Mouse (Mus musculus) right cerebral cortex, postnatal 10 days (tissue): ENCODE measurements around the gene Litaf.

Experiments used
- DNase-seq, 2 experiments: peaks; one replicate each; pipeline ENCODE4 v3.0.0; 2021; ENCODE audit warnings: low spot score in 2 of 2

Gene Litaf

GRCm38 (mm10) chr16:11066029-11066832, at the start of gene Litaf:
Litaf (minus strand) TSS chr16:11066157.
- DNase-seq, result peak; percentile 99

- no peak for DNase-seq
These were observed 43.3 kb upstream of the Litaf start for GRCm38 (mm10) chr16:11109198-11109740.

GRCm38 (mm10) chr16:11104905-11105304, 38.9 kb upstream of the Litaf start:
- DNase-seq, result no peak

- no peak for DNase-seq
These were observed 31.3 kb upstream of the Litaf start for GRCm38 (mm10) chr16:11097301-11097700.

GRCm38 (mm10) chr16:11093717-11094386, 27.9 kb upstream of the Litaf start:
- DNase-seq, result no peak

- peak; percentile 57 to 67 for DNase-seq
These were observed 26.6 kb upstream of the Litaf start for GRCm38 (mm10) chr16:11092523-11092922.

GRCm38 (mm10) chr16:11092061-11092460, 26.1 kb upstream of the Litaf start:
- DNase-seq, result no peak

- DNase-seq, result no peak
These were observed 25.0 kb upstream of the Litaf start for GRCm38 (mm10) chr16:11090836-11091570.

- DNase-seq, result peak; percentile 59 to 74
These were observed 21.1 kb upstream of the Litaf start for GRCm38 (mm10) chr16:11086856-11087588.

- no peak for DNase-seq
These were observed 20.3 kb upstream of the Litaf start for GRCm38 (mm10) chr16:11086299-11086698.

- DNase-seq, result no peak
These were observed 18.2 kb upstream of the Litaf start for GRCm38 (mm10) chr16:11084181-11084580.

GRCm38 (mm10) chr16:11078216-11078869, 12.4 kb upstream of the Litaf start:
- no peak for DNase-seq

GRCm38 (mm10) chr16:11077601-11078201, 11.7 kb upstream of the Litaf start:
- DNase-seq, result no peak

- no peak for DNase-seq
These were observed 7.1 kb upstream of the Litaf start for GRCm38 (mm10) chr16:11073060-11073459.

- no peak for DNase-seq
These were observed 6.5 kb upstream of the Litaf start for GRCm38 (mm10) chr16:11072454-11072853.

- DNase-seq, result no peak
These were observed 5.9 kb upstream of the Litaf start for GRCm38 (mm10) chr16:11071887-11072286.

- peak in 1 of 2 experiments; percentile 68 for DNase-seq
These were observed 5.2 kb upstream of the Litaf start for GRCm38 (mm10) chr16:11071176-11071575.

GRCm38 (mm10) chr16:11069710-11070420, 3.9 kb upstream of the Litaf start:
- DNase-seq, result no peak

- no peak for DNase-seq
These were observed 3.3 kb upstream of the Litaf start for GRCm38 (mm10) chr16:11069271-11069670.

GRCm38 (mm10) chr16:11068666-11069065, 2.7 kb upstream of the Litaf start:
- no peak for DNase-seq
